Mouse (Mus musculus) cerebellum, postnatal 4 days (tissue): ENCODE data around the gene BC051019.
A peak's percentile ranks its signal among the peaks of the same experiment; 100 is the strongest.

ENCODE experiments used
- DNase-seq, 2 experiments: peaks; one replicate each; pipeline ENCODE4 v3.0.0; 2022; ENCODE audit warnings: low spot score in 2 of 2, mixed read lengths in 1 of 2

The BC051019 gene

GRCm38 (mm10) chr7:109723697-109724096 lies at the start of gene BC051019:
Gene BC051019 (minus strand): TSS chr7:109723850.
- DNase-seq: no peak

GRCm38 (mm10) chr7:109772251-109772650 lies 48.6 kb upstream of the BC051019 start:
- no peak for DNase-seq

GRCm38 (mm10) chr7:109768699-109769383 lies 45.2 kb upstream of the BC051019 start:
- no peak for DNase-seq

- no peak for DNase-seq
Observed at GRCm38 (mm10) chr7:109767575-109768350, 44.1 kb upstream of the BC051019 start.

GRCm38 (mm10) chr7:109764009-109764408 lies 40.4 kb upstream of the BC051019 start:
- no peak for DNase-seq

- no peak for DNase-seq
Observed at GRCm38 (mm10) chr7:109756291-109756690, 32.6 kb upstream of the BC051019 start.

GRCm38 (mm10) chr7:109754034-109754433 lies 30.4 kb upstream of the BC051019 start:
- DNase-seq: no peak

- peak; percentile 56 to 80 for DNase-seq
Observed at GRCm38 (mm10) chr7:109752008-109752925, 28.6 kb upstream of the BC051019 start, which contains the start of gene Tmem9b. Gene Tmem9b (minus strand): TSS chr7:109752875.

- no peak for DNase-seq
Observed at GRCm38 (mm10) chr7:109751427-109752007, 27.9 kb upstream of the BC051019 start.

GRCm38 (mm10) chr7:109747747-109748146 lies 24.1 kb upstream of the BC051019 start:
- no peak for DNase-seq

- no peak for DNase-seq
Observed at GRCm38 (mm10) chr7:109741703-109742102, 18.1 kb upstream of the BC051019 start.

GRCm38 (mm10) chr7:109741060-109741459 lies 17.4 kb upstream of the BC051019 start:
- no peak for DNase-seq

- DNase-seq: no peak
Observed at GRCm38 (mm10) chr7:109739822-109740370, 16.2 kb upstream of the BC051019 start.

- DNase-seq: no peak
Observed at GRCm38 (mm10) chr7:109734806-109735205, 11.2 kb upstream of the BC051019 start.

- DNase-seq: no peak
Observed at GRCm38 (mm10) chr7:109731626-109732025, 8.0 kb upstream of the BC051019 start, which contains the start of gene Ascl3. Gene Ascl3 (minus strand): TSS chr7:109731726.

GRCm38 (mm10) chr7:109723114-109723513 lies 536 bp downstream of the BC051019 start:
- no peak for DNase-seq

GRCm38 (mm10) chr7:109722618-109723017 lies 1.0 kb downstream of the BC051019 start:
- DNase-seq: no peak

- DNase-seq: peak in 1 of 2 experiments; percentile 24
Observed at GRCm38 (mm10) chr7:109719286-109719685, 4.4 kb downstream of the BC051019 start.

- DNase-seq: no peak
Observed at GRCm38 (mm10) chr7:109713434-109713982, 10.1 kb downstream of the BC051019 start.

- DNase-seq: no peak
Observed at GRCm38 (mm10) chr7:109712198-109712597, 11.5 kb downstream of the BC051019 start.

- DNase-seq: no peak
Observed at GRCm38 (mm10) chr7:109710069-109710468, 13.6 kb downstream of the BC051019 start.
